Mouse (Mus musculus) gastrocnemius, postnatal 14 days (tissue): ENCODE results near the gene C130079G13Rik. TPM values are rescaled to one million over a fixed set of nuclear protein-coding genes. Genes with fewer than 3 reads are reported as not detected.
"Not testable (repeated sequence)": the region's sequence is repeated elsewhere in the genome, so short reads cannot be mapped to it uniquely, and the experiment has no call there.

Source experiments
- DNase-seq: peaks from one replicate; pipeline ENCODE4 v3.0.0; 2021; ENCODE audit warnings: mixed read lengths
- intact Hi-C: fragments of 180-260 bp; cut with DNase I; formaldehyde crosslinking; loops from one replicate; pipeline ENCODE4 v1.15.1; 2025; ENCODE audit warnings: low total_unique reads
- long read RNA-seq, 2 experiments: library from polyadenylated mRNA; stranded (forward); transcript quantifications; one replicate each; pipeline ENCODE4 v2.0.0; 2021
- total RNA-seq, 2 experiments: library from RNA; stranded (reverse); gene quantifications; 2 replicates each; pipeline ENCODE4 v1.2.3; 2021

C130079G13Rik gene
- not detected for total RNA-seq
- long read RNA-seq, experiment 1 = 0 reads
- long read RNA-seq, experiment 2 = 0 reads

DNA sequence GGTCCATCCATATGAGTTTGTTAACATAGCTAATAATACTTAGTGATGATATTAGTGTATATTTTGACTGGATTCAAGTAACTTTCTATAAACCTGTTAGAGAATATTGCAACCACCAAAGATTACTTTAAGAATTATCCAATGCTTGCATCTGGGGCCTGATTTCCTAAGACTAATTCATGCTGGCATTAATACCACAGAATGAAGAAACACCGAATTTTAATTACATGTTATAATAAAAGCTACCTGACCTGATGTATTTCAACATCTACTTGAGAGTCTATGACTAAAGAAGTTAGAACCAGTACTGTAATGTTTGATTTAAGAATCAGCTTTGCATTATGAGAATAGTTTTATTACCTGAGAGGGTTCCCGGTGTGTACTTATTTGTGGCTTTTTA lies at the start of gene C130079G13Rik:
TSS of gene C130079G13Rik (plus strand) at position 301 of the 400 bp plus-strand sequence.
- intact Hi-C loops = no loop called here
- DNase-seq = no peak

DNA sequence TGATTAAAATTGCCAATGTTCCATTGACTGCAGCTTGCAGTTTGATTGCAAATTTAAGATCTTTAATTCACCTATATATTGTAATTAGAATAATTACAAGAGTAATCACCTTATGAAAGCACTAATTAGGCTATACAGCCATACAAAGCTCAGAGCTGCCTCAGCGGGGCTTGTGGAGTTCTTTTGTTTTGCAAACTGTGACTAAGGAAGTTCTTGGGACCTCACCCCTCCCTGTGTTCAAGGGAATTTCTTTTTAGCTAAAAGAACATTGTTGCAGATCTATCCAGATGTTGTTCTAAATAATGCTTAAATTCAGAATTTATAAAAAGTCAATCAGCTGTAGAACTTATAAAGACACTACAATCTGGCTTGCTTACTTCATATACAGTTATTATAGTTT lies 47.4 kb upstream of the C130079G13Rik start:
- intact Hi-C loops, DNase-seq: not testable (repeated sequence)

DNA sequence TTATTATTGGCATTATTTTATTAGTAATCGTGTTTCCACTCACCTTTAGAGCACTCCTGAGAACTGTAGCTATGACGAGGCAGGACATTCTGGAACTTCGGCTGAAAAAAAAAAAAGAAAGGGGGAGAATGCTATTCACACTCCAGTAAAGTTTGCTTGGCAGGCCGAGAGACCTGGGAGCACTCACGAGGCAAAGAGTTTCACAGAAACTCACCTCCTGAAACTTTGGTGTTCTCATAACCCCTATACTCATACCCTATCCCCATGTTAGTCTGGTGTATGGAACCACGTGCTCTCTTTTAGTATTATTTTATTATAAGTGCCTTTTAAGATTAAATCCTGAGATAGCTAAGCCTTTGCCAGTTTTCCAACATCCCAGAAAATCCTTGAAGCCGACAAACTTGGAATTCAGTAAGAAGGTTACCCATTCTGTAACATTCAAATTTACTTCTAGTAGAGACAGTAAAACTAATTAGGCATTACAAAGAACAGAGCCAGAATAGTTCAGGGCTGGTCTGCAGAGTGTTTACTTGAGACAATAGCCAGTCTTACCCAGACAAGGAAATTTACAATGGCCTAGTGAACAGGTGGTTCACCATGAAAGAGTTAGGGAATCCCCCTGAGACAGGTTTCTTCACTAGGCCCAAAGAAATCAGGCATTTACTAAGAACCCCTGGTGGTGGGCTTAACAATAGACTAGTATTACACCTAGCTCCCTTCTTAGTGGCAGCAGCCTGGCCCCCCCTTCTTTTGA lies 45.0 kb upstream of the C130079G13Rik start:
- DNase-seq, intact Hi-C loops: not testable (repeated sequence)

DNA sequence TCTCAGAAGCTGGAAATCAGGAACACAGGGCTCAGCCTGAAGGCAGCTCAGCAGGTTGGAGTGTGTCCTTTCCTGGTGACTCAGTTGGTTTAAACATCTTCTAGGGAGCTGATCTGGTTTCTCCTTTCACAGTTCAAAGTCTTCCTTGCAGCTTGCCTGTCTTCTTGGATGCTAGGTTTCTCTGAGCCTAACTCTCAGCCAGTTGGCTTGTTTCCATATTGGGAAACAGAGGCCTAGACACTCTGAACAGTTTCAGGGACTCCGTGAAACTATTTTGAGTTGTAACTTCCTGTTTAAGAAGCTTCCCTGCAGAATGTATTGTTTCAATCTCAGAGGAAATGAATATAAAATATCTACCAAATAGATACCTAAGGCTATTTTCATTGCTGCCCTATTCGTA lies 31.7 kb upstream of the C130079G13Rik start:
- intact Hi-C loops = no loop called here
- DNase-seq = no peak

DNA sequence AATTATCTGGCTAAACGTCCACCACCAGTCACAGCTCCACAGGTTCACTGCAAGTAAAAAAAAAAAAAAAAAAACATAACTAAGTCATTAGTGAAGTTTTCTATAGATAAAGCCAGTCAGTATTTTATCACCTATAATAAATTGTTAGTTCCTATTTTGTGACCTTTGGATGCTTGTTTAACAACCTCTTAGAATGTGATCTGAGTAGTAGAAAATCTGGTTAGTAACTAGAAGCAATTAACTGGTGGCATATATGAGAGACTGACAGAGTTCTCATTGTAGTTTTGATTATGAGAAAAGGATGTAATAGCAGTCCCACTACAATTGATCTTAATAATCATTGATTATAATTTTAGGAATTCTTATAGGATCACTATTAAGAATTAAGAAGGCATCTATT lies 9.6 kb downstream of the C130079G13Rik start:
- intact Hi-C loops = no loop called here
- no peak for DNase-seq

DNA sequence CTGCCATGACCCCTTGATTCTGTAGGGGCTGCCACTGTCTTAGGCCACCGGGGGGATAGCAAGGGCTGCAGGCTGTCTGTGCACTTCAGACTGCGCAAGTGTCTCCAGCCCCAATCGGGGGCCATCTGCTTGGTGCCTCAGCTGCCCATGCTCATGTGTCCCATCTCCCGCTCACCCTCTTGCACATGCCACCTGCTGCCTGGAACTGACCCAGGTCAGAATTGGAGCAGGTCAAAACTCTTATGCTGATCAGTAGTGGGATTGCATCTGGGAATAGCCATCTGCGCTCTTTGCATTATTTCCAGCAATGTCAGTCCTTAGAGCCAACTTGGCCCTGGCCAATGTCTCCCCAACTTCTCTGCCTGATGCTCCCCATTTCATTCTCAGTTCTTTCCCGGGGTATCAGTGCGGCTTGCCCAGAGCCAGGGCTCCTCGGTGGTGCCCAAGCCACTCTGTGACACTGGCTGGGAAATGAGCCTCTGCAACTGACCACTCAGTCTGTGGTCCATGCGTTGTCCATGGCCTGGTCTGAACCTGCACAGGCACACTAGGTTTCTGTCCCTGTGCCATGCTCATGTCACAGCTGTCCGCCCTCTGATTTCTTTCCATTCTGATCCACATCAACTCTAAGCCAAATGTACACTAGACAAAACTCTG lies 22.4 kb downstream of the C130079G13Rik start:
- intact Hi-C loops = no loop called here
- DNase-seq = no peak

DNA sequence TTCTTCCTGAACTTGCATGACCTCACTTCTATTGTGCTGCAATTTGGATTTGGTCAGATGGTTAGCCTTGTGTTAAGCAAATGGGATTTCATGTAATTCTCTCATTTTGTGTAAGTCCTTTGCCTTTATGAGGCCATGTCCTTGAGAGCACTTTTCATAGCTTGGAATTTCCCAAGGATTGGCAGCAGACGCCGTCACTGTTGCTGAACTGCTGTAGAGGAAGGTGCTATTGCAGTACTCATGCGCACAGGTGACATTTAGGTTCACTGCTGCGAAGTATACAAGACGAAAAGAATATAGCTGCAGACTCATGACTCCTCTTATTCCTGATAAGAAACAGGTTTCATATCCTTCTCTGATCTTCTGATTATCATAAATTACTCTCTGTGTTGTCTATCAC lies 45.9 kb downstream of the C130079G13Rik start:
- no peak for DNase-seq
- intact Hi-C loops = no loop called here

DNA sequence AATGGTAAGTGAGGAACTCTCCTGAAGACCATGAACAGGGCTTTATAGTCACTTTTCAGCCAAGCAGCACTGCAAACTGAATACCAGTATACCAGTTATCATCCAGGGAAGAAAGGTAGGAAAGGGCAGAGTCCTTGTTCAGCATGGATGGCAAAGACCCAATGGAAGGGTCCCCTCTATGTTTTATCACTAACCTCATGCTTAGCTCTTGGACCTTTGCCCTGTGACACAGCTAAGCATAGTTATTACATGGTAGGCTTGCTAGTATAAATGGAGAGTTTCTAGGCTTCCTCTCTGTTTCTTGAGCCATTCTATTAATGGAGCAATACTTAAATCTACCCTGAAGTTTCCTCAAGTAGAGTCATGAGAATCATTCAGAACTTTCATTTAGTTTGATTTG lies 49.6 kb downstream of the C130079G13Rik start:
- intact Hi-C loops = no loop called here
- DNase-seq = no peak

Other genes starting within 250 kb of the C130079G13Rik start
- gene Gm5538, start 195.4 kb upstream of the C130079G13Rik start, total RNA-seq = not detected
- gene Gm8298, start 64.2 kb upstream of the C130079G13Rik start, total RNA-seq = not detected
- gene Aadacl2, start 81.5 kb downstream of the C130079G13Rik start, total RNA-seq = not detected
- gene Aadac, start 100.5 kb downstream of the C130079G13Rik start, total RNA-seq = not detected
- gene Sucnr1, start 156.7 kb downstream of the C130079G13Rik start, total RNA-seq = under 1 TPM in 1 of 2 experiments, not detected in 1; 0.16 TPM